Mouse (Mus musculus) cerebellum, postnatal 4 days (tissue): ENCODE results near the gene 4931428F04Rik.
"Not testable (repeated sequence)": the region's sequence is repeated elsewhere in the genome, so short reads cannot be mapped to it uniquely, and the experiment has no call there.

Experiments used
- DNase-seq, 2 experiments: peaks; one replicate each; pipeline ENCODE4 v3.0.0; 2022; ENCODE audit warnings: low spot score in 2 of 2, mixed read lengths in 1 of 2

4931428F04Rik gene

DNA sequence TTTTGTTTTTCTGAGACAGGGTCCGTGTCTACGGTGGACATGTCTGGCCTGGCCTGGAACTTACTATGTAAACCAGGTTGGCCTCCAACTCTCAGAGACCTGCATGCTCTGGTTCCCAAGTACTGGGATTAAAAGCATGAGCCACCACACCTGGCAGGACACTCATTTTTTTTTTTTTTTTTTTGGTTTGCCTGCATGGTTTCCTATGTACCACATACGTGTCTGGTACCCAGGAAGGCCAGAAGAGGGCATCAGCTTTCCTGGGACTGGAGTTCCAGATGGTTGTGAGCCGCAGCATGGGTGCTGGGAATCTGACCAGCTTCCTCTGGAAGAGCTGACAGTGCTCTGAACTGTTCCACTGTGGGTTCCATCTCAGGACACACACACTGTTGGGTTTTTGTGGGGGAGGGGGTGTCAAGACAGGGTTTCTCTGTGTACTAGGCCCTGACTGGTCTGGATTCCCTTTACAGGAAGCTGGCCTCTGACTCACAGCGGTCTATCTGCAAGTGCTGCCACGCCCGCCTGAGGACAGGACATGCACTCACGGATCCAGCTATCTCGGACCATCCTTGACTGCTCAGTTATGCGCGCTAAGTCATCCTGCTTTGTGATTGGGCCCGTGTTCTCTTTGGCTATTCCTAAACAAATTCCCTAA is 28.2 kb downstream of the 4931428F04Rik start:
- no peak for DNase-seq

DNA sequence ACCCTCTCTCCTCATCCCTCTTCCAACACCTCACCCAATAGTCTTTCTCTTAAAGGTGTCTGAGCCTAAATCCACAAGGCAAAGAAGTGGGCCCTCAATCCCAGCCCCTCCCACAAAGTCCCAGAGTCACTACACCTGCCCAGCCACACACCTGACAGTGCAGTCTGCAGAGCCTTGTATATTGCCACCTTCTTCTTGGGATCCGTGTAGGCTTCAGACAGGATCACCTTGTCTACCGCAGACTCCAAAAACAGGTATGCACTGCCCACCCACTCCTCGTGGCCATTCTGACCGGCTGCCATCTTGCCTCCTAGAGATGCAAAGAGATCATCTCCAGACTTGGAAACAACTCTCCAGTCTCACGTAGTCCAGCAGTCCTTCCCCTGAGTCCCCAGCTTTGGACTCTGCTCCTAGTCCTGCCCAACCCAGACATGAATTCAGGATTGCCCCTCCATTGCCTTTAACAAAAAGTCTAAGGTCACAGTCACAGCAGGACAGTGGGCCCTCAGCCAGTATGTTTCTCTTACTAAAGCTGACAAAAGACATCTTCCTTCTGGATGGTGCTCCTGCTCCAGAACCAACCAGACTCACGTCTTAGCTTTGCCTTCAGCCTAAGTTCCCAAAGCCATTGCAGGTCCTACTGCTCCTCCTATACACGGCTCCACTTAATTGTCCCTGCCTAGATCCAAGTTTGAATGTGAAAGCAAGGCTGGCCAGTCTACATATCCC is 29.1 kb downstream of the 4931428F04Rik start:
- DNase-seq = no peak

DNA sequence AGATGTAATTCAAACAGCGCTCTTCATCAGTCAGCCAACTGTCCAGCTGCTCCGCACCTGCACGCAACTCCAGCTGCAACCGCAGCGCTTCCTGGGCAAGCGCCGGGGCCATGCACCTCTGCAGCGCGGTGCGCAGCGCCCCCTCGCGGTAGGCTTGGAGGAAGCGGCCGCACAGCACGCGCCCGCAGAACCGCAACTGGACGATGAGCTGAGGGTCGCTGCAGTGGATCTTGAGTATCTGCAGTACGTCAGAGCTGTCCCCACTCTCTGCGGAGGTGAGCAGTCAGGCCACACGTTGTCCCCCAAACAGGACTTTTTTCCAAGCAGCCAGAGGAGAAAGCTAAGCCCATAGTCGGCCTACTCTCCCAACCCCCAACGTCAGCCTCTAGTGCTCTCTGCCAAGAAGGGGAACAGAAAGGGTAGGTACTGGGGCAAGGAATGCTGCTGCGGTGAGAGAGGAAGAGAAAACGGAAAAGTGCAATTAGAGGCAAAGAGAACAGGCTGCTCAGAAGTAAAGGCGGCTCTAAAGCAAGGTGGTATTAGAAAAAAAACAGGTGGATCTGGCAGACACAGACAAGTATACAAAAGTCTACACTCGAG is 29.8 kb downstream of the 4931428F04Rik start:
- DNase-seq = peak; percentile 81 to 86

DNA sequence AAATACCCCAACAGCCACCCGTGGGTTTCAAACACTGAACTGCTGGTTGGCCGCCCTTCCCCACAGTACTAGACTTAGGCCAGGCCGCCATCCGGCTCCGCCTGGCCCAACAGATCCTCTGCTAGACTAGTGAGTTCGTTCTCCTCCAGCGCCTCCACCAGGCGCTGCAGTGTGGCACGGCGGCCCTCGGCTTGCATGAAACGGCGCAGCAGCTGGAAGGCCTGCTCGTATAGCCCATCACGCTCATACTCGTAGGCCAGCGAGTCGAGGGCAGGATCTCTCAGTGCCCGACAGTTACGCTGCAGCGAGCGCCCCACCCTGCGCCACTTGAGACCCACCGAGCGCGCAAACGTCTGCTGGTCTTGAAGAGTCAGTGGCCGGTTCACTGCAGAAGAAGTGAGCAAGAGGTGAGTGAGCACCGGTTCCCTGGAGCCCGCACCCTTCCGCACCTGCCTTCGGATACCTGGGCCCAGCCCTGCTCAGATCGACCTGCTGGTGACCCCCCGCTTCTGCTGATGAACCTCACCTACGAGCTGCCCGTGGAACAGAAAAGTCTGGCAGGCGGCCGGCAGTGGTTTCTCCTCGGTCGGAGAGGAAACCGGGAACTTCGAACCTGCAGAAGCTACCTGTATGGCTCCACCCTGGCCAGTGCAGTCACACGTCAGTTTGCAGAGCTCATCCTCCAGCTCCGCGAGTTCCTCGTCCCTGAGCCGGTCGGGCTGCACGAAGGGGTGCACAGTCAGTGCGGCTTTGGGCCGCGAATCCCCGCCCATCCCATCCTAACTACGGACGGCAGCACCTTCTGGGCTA is 30.5 kb downstream of the 4931428F04Rik start:
- DNase-seq = no peak

DNA sequence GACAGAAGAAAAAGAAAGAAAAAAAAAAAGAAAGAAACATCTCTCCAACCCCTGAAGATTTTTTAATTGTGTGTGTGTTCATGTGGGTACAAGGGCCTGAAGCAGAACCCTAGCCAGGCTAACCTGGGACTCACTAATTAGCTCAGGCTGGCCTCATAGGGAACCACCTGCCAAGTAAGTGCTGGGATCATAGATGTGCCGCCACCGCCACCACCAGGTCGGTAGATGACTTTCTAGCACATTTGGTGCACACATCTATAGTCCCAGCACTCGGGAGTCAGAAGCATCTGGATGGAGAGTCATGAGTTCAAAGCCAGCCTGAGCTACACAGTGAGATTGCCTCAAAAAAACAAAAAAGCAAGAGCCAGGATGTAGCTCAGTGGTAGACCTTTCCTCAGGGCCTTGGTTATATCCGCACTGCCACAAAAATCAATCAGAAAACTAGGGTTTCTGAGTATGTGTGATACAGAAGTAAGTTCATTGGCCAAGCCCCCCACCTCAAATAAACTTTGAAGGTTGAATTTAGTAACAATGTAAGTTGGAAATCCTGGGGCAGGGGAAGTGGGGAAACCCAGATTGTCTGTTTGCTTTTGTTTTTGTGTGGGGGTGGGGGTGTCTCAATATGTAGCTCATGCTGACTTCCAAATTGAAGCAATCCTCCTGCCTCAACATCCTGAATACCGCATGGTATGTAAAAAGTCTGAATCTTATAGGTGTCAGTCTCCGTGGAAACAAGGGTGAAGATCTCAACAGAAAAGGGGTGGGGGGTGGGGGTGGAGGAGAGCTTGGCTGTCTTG is 32.1 kb downstream of the 4931428F04Rik start:
- DNase-seq = no peak

DNA sequence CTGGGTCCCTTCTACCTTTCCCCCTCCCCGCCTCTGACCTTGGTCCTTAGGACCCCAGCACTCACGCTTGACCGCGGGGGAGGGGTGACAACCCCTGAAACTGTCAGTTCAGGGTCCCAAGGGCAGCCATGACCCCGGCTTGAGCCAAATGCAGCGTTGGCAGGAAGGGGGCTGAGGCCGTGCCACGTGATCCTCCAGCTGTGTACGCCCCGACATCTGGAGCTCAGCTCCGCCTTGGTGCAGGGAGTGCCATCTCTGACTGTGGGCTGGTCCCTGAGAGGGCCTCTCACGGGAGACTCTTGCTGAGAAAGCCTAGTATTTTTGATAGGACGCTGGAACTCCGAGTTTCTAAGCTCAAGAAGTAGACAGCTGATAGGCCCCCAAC is 34.7 kb downstream of the 4931428F04Rik start, which contains the start of gene B3gnt9:
Gene B3gnt9, minus strand, starts transcription at position 188 of the 385 bp plus-strand sequence.
- no peak for DNase-seq

DNA sequence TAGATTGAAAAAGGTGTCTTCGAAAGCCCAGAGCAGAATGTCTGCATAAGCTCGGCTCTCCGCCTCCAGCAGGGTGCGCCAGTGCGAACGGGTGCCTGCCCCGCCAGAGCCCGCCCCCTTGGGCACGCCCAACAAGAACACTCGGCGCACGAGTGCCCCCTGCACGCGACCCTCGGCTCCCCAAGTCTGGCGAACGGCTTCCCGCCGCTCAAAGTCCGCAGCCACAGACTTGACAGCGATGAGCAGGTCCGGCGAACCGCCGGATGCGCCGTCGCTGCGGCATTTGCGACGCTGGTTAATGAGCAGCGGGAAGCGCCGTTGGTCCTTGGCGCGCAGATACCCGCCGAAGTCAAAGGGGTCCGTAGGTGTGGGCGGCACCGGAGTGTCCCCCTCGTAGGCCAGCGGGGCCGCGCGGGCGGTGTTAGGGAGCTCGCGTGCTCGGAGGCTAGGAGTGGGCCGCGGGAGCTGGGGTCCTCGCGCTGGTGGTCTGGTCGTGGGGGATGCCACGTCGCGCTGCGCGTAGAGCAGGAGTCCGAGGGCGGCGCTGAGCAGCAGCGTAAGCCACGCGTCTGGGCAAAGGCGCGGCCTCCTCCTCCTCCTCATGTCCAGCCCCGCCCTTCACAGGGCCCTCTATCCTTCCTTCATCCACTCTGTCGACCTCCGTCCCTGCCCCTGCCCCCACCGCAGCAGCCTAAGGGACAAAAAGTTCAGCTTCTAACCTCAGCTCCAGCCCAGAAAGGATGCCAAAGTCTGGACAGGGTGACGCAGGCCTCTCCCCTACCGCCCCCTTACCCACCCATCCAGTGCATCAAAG is 35.3 kb downstream of the 4931428F04Rik start:
- peak; percentile 84 to 94 for DNase-seq

DNA sequence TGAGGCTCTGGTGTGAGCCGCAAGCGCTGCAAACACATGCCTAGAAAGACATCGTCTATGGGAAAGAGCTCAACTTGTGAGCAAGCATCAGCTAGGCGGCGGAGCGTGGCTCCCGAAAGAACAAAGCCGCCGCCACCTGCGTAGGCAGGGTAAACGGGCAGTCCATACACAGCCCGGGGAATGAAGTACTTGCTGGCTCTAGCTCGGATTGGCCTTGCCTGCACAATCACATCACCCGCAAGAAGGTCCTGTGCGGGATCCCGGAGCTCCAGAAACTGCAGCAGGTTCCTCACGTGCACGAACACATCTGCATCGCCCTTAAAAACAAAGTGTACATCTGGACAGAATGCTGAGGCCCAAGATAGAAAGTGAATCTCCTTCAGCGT is 35.9 kb downstream of the 4931428F04Rik start:
- DNase-seq = no peak

DNA sequence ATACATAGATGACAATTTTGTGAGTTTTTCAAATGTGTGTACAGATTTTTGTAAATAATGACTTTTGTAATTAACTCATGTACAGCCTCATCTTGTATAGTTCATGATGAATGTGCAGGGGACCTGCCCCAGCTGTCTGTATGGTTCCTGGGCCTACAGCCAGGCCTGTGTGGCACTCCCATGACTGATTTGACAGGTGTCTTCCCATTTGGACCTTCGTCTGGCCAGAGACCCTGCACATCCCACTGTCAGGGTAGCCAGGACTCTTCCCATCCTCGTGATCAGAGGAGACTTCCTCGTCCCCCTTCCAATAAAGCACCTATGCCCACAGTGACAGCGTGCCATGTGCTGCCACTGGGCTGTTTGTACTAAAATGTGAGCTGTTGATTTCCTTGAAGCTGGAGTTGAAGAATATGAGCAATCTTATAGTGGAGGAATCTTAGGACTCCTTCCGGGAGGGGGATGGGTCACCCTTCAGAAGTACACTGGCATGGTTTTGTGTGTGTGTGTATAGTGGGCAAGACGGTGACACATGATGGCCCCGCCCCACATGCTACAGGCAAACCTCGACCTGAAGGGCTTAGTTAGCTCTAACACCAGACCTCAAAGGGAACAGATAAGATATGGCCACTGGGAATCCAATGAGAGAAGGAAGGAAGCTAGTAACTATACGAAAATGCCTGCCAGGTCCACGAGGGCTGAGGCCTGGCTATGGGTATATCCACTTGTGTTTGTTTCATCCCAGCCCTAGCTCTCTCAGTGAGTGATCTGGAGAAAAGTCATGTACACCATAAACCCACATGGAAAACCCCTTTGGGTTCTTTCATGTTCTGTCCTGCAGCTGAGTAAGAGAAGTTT is 36.8 kb downstream of the 4931428F04Rik start:
- no peak for DNase-seq

DNA sequence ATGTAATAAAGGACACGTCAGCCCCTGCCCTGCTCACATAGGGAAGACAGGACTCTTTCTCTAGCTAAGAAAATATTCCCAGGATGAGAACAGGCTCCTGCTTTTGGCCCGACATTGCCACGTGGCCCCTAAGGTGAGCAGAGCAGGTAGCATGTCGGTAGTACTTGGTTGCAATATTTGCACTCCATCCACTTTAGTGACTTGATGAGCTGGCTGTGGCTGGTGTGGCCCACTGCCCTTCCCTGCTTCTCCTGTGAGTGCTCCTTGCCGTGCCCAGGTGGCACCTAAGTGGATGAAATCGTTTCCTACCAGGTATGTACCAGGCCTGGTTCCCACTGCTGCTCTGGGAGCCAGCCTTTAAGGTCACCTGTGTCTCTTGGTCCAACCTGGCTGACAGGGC is 37.7 kb downstream of the 4931428F04Rik start:
- DNase-seq = no peak

DNA sequence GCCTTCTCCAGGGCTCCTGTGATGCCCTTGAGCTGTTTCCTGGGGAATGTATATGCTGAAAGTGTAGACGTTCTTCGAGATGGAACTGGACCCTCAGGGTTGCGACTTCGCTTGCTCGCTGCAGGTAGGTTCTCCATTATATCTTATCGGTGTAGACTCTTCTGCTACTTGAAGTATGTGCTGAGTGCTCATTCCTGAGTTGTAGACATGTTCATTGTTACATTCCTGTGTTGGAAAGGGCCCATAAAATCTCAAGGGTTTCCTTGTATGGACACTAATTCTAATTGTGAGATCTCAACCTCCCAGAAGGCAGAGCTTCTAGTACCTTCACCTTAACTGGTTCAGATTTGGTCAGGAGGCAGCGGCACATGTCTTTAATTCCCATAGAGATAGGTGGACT is 48.6 kb downstream of the 4931428F04Rik start:
- DNase-seq = no peak

DNA sequence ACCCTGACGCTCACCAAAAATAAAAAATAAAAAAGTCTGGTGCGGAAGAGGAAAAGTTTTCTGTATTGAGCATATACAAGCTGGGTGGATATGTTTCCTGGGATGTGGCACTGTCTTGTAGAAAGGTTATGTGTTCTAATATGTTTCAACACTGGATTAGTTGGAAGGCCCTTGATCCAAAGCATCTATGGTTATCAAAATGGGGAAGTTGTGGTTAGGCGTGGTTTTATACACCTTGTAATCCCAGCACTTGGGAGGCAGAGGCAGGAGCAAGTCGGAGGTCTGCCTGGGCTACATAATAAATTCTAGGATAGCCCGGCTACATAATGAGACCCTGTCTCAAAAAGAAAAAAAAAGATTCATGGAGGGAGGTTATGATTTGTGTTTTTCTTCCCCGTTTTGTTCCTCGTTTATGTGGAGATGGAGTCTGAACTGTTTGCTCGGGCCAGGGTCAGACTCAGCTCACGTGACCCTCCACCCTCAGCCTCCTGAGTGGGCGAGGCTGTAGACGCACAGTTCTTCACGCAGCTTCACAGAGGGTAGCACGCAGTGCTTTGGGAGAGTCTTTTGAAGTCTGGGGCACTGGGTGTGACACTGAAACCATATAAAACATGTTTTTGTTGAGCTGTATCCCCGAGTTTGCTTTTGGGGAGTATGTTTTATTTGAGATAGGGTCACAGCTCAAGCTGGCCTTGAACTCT is 52.1 kb downstream of the 4931428F04Rik start:
- no peak for DNase-seq

DNA sequence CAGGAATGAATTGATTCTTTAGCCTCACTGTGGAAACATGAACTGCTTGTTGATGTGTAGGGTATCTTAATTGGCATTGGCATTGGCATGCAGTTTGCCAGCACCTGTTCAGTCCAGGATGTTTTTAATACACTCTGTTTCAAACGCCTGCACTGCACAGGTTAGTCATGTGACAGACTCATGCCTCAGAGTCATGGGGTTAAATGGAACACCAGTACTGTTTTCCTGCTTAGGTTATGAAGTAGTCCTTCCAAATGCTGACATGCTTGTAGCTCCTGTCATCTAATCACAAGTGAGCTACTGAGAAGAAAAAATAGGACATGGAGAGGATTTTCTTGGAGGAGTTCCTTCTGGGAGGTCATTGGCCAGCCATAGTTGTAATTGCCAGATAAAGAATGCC is 54.5 kb downstream of the 4931428F04Rik start:
- DNase-seq = no peak

DNA sequence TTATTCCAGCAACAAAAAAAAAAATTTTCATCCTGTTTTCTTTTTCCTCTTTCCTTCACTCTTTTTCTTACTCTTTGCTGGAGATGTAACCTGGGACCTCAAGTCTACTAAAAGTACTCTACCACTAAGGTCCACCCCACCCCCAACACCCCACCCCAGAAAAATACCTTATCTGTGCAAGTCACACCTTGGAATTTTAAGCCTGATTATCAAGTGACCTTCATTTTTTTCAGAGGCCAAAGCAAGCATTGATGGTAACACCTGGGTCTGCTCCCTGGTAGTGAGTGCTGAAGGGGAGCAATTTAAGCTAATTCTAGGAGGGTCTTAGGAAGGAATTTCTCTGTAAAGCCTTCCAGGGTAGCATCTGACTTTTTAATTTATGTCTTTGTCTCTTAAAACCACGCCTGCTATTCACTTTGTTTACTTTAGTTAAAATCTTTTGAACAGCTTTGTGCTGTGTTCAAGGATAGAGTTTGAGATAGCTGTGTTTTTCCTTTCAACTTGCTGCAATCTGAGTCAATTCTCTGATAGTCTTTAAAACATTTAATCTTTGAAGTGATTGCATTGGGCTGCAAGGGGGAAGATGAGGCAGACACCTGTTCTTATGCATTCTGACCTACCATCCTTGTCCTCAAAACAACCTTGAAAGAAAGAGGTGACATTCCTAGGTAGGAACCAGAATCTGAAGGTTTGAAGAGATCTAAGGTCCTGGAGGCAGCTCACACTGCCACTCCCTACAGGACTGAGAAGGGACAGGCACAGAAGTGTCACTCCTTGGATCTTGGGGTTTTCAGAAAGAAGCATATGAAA is 56.3 kb downstream of the 4931428F04Rik start:
- DNase-seq = no peak

DNA sequence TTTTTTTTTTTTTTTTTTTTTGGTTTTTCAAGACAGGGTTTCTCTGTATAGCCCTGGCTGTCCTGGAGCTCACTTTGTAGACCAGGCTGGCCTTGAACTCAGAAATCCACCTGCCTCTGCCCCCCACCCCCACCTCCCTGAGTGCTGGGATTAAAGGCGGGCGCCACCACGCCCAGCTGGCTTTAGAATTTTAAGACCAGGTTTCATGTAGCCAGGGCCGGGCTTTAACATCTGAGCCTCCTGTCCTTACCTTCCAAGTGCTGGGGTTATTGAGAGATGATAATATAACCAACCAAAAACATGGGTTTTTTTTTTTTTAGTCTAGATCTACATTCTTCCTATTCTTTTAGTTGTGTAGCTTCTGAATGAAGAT is 57.4 kb downstream of the 4931428F04Rik start:
- DNase-seq = not testable (repeated sequence)

DNA sequence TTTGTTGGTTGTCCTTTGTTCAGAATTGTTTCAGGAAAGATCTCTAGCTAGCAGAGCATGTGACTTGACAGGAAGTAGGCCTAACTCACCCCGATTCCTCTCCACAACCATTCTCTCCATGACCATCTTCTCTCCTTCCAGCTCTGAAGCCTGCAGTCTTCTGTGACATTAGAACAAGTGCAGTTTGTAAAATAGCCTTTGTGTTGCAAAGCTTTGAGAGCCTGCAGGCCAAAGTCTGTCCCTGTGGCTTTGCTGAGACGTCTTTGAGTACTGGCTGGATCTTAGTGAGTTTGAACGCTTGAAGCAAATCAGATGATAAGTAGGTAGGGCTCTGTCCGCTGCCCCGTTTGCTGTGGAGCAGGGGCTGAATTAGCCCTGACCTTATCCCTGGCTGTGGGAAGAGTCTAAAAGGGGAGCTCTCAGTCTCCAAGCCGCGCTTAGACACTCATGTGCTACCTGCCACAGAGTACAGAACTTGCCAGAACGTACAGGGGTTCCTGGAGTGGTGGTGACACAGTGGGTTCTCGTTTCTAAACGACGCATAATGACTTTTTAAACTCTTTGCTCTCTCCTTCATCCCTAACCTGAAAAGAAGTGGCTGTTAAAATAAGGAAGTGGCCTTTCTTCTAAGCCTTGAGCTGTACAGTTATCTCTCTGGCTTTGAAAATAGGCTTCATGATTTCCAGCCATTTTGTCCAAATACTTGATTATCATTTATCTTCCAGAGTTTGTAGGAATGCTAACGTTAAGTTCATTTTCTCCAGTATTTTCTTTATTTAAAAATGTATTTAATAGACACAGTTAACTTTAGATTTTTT is 58.0 kb downstream of the 4931428F04Rik start:
- DNase-seq = no peak
